Mouse (Mus musculus) lung, adult 2 months (tissue): Measurements from ENCODE around the gene Trpt1. TPM values are rescaled to one million over a fixed set of nuclear protein-coding genes. Genes with fewer than 3 reads are reported as not detected.
"Not testable (repeated sequence)": the region's sequence is repeated elsewhere in the genome, so short reads cannot be mapped to it uniquely, and the experiment has no call there.

Source experiments
- DNase-seq: peaks from one replicate; pipeline ENCODE4 v3.0.0; 2022
- H3K4me1 ChIP-seq: fragments of 200-500 bp; 2 replicates; pipeline ENCODE4 v1.6.1; 2011; ENCODE audit warnings: low read length; ENCODE audit not compliant: control insufficient read depth, insufficient read depth
- H3K4me3 ChIP-seq: fragments of 200-500 bp; replicated peaks from 2 replicates; pipeline ENCODE3; 2011; ENCODE audit warnings: low read depth, mild to moderate bottlenecking, control low read depth, low read length; ENCODE audit errors: extremely low read depth
- CTCF ChIP-seq: fragments of 200-500 bp; IDR thresholded peaks from 2 replicates; pipeline ENCODE4 v1.5.1; 2011; ENCODE audit warnings: mild to moderate bottlenecking, low read length, control low read depth; ENCODE audit not compliant: insufficient read depth
- POLR2A ChIP-seq: fragments of 200-500 bp; IDR thresholded peaks from 2 replicates; pipeline ENCODE4 v1.6.1; 2011; ENCODE audit warnings: low read depth, mild to moderate bottlenecking, control low read depth, low read length, borderline replicate concordance; ENCODE audit errors: extremely low read depth
- WGBS: fragments of 180-500 bp; shearing (Covaris S2); methylation state at CpG from one replicate; pipeline ENCODE4 v1.1.7; 2018; 5-methylcytosine and 5-hydroxymethylcytosine counted together
- polyA plus RNA-seq: library from polyadenylated mRNA; depleted of rRNA; stranded (reverse); fragments of >200 nt; gene quantifications from 2 replicates; pipeline ENCODE4 v1.2.3, GENCODE M21; 2012

The Trpt1 gene
- polyA plus RNA-seq, 1 experiment, result 15.1 TPM

- no peak overlapping the region for H3K4me3 ChIP-seq
- no peak for TF ChIP-seq CTCF
- TF ChIP-seq POLR2A, result no peak
- WGBS, result 87% methylated on average over 4 of the region's 4 CpGs
Observed at GRCm38 (mm10) chr19:6981465-6981864, 14.5 kb upstream of the Trpt1 start.

GRCm38 (mm10) chr19:6983621-6984020 is 12.3 kb upstream of the Trpt1 start:
- WGBS, result 95% methylated on average over 5 of the region's 5 CpGs
- TF ChIP-seq POLR2A (no peak), CTCF (no peak)
- no peak for DNase-seq

More at GRCm38 (mm10) chr19:6981465-6981864, 14.5 kb upstream of the Trpt1 start:
- peaks cover 5% of the 10 kb centered on the region for H3K4me1 ChIP-seq
- no peak for DNase-seq

GRCm38 (mm10) chr19:6985300-6985699 is 10.6 kb upstream of the Trpt1 start:
- 88% methylated on average over 19 of the region's 19 CpGs for WGBS
- TF ChIP-seq CTCF, result no peak
- no peak for TF ChIP-seq POLR2A
- no peak for DNase-seq
- H3K4me3 ChIP-seq, result no peak overlapping the region
- H3K4me1 ChIP-seq, result peaks cover 9% of the 10 kb centered on the region

More at GRCm38 (mm10) chr19:6983621-6984020, 12.3 kb upstream of the Trpt1 start:
- H3K4me1 ChIP-seq, result peaks cover 12% of the 10 kb centered on the region
- no peak overlapping the region for H3K4me3 ChIP-seq

GRCm38 (mm10) chr19:6985951-6986708 is 9.8 kb upstream of the Trpt1 start:
- H3K4me3 ChIP-seq, result no peak overlapping the region
- 82% methylated on average over 10 of the region's 10 CpGs for WGBS
- peaks cover 9% of the 10 kb centered on the region for H3K4me1 ChIP-seq
- TF ChIP-seq POLR2A (no peak), CTCF (no peak)
- no peak for DNase-seq

GRCm38 (mm10) chr19:6987061-6987903 is 8.6 kb upstream of the Trpt1 start, which contains the start of gene Vegfb:
Gene Vegfb (minus strand): TSS chr19:6987651.
- DNase-seq, result peak; percentile 75
- whole genome bisulfite sequencing, result under 1% methylated on average over 82 of the region's 85 CpGs
- Histone ChIP-seq H3K4me1 (peaks cover 13% of the 10 kb centered on the region), H3K4me3 (peak within 1 kb of the TSS; percentile 86)
- no peak for TF ChIP-seq POLR2A
- TF ChIP-seq CTCF, result no peak

- DNase-seq, result no peak
- 3% methylated on average over 8 of the region's 8 CpGs for WGBS
- TF ChIP-seq CTCF (no peak), POLR2A (no peak)
Observed at GRCm38 (mm10) chr19:6987904-6988285, 8.0 kb upstream of the Trpt1 start.

GRCm38 (mm10) chr19:6989251-6989650 is 6.7 kb upstream of the Trpt1 start:
- Histone ChIP-seq H3K4me1 (peaks cover 16% of the 10 kb centered on the region), H3K4me3 (no peak overlapping the region)
- DNase-seq, result no peak
- 75% methylated on average over 8 of the region's 8 CpGs for whole genome bisulfite sequencing
- TF ChIP-seq CTCF (no peak), POLR2A (no peak)

More at GRCm38 (mm10) chr19:6987904-6988285, 8.0 kb upstream of the Trpt1 start:
- H3K4me3 ChIP-seq, result peak overlapping the region; percentile 86
- H3K4me1 ChIP-seq, result peaks cover 14% of the 10 kb centered on the region

GRCm38 (mm10) chr19:6990712-6991111 is 5.2 kb upstream of the Trpt1 start:
- Histone ChIP-seq H3K4me1 (peaks cover 22% of the 10 kb centered on the region), H3K4me3 (no peak overlapping the region)
- DNase-seq, result no peak
- TF ChIP-seq POLR2A (no peak), CTCF (no peak)
- 89% methylated on average over 6 of the region's 6 CpGs for WGBS

GRCm38 (mm10) chr19:6991166-6991565 is 4.8 kb upstream of the Trpt1 start:
- 90% methylated on average over 6 of the region's 6 CpGs for WGBS
- not testable (repeated sequence) for H3K4me3 ChIP-seq, DNase-seq
- H3K4me1 ChIP-seq, result peaks cover 22% of the 10 kb centered on the region
